Mouse (Mus musculus) adipose tissue, adult 10 weeks (tissue): ENCODE data around the gene Gfi1. TPM values are rescaled to one million over a fixed set of nuclear protein-coding genes. Genes with fewer than 3 reads are reported as not detected.

Source experiments
- polyA plus RNA-seq: library from polyadenylated mRNA; stranded (reverse); fragments of 350-450 nt; fragmentation: Illumina TruSeq; extraction: RNeasy Lipid Tissue Mini Kit (QIAGEN cat#74804); gene quantifications from one replicate; pipeline ENCODE4 v1.2.3, GENCODE M21; 2014; ENCODE audit warnings: low read depth, low replicate concordance

The Gfi1 gene
- 0.25 TPM for polyA plus RNA-seq

DNA sequence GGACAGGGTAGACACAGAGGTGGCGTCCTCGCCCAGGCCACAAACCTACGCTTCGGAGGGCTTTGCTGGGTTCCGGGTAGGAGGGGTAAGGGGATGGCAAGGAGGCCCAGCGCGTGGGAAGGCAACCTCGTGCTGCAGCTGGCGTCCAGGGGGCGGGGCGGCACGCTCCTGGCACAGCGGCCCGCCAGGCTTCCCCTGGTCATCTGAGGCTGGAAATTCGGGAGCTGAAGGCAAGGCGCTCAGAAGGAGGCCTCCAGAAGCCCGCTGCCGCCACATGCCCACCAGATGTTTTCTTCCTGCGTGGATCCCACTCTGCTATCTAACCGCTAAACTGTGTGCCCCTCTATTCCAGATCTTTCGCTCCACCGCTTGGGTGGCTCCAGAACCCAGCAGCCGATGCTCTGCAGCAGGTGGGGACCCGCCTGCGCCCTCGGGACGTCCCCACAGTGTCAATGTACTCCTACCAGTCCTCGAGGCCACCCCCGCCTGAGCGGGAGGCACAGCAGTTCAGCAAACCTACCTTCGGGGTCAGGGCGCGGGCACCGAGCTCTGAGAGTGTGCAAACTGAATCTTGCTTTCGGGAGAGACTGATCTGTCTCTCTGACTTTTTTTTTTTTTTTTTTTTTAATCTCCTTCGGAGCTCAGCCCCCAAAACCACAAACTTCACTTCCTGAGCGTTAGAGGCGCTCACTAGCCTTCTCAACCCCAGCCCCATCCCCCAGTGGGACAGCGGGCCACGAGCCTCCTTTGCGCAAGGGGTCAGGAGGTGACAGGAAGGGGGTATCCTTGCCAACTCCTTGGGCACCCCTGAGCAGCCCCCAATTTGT, at the start of gene Gfi1:
TSS of gene Gfi1 (minus strand) at position 602 of the 827 bp plus-strand sequence.

Other genes with a start within 250 kb of the Gfi1 start
- 0.12 TPM for gene Gm42669, start 218.4 kb downstream of the Gfi1 start, polyA plus RNA-seq
- not detected for gene 1700028K03Rik, start 191.3 kb downstream of the Gfi1 start, polyA plus RNA-seq
- 10.5 TPM for gene Rpap2, start 128.7 kb downstream of the Gfi1 start, polyA plus RNA-seq
- gene Glmn, start 128.1 kb downstream of the Gfi1 start, polyA plus RNA-seq, result 8.4 TPM
- 4.5 TPM for gene Ube2d2b, start 104.1 kb upstream of the Gfi1 start, polyA plus RNA-seq
- gene Evi5, start 149.1 kb upstream of the Gfi1 start, polyA plus RNA-seq, result 18.3 TPM
- 508 TPM for gene Rpl5, start 174.5 kb upstream of the Gfi1 start, polyA plus RNA-seq